Mouse (Mus musculus) liver, postnatal 0 days (tissue): ENCODE results near the gene Gm49373. TPM values are rescaled to one million over a fixed set of nuclear protein-coding genes. Genes with fewer than 3 reads are reported as not detected.

Experiments
- ATAC-seq: fragments of 200-750 bp; cut with Nextera tagmentation; 2 replicates; pipeline ENCODE4 v1.8.0; 2017; ENCODE audit warnings: mild to moderate bottlenecking, moderate library complexity
- DNase-seq: peaks from one replicate; pipeline ENCODE4 v3.0.0-alpha.2; 2016
- H3K27ac ChIP-seq: fragments of 300-500 bp; sonication (generic); 2 replicates; pipeline ENCODE4 v1.5.1; 2014; ENCODE audit warnings: antibody characterized with exemption, moderate library complexity, mild to moderate bottlenecking, low read depth
- H3K27me3 ChIP-seq: fragments of 300-500 bp; sonication (generic); 2 replicates; pipeline ENCODE4 v1.6.1; 2014; ENCODE audit warnings: low read length, control low read depth, mixed read lengths; ENCODE audit not compliant: insufficient read depth
- H3K36me3 ChIP-seq: fragments of 300-500 bp; sonication (generic); replicated peaks from 2 replicates; pipeline ENCODE4 v1.6.1; 2014; ENCODE audit warnings: mild to moderate bottlenecking, control low read depth, low read length, moderate library complexity, mixed read lengths; ENCODE audit not compliant: insufficient read depth
- H3K4me1 ChIP-seq: fragments of 300-500 bp; sonication (generic); 2 replicates; pipeline ENCODE4 v1.6.1; 2014; ENCODE audit warnings: antibody characterized with exemption, mild to moderate bottlenecking, control low read depth; ENCODE audit not compliant: insufficient read depth
- H3K4me2 ChIP-seq: fragments of 300-500 bp; sonication (generic); 2 replicates; pipeline ENCODE4 v1.6.1; 2014; ENCODE audit warnings: low read depth, mild to moderate bottlenecking, low read length, moderate library complexity, mixed read lengths
- H3K4me3 ChIP-seq: fragments of 300-500 bp; sonication (generic); 2 replicates; pipeline ENCODE4 v1.5.1; 2014; ENCODE audit warnings: low read depth, low read length
- H3K9ac ChIP-seq: fragments of 300-500 bp; sonication (generic); replicated peaks from 2 replicates; pipeline ENCODE4 v1.6.1; 2014; ENCODE audit warnings: mild to moderate bottlenecking, moderate library complexity
- H3K9me3 ChIP-seq: fragments of 300-500 bp; sonication (generic); 2 replicates; pipeline ENCODE4 v1.6.1; 2016; ENCODE audit warnings: mild to moderate bottlenecking, control low read depth, low read length, mixed read lengths
- CTCF ChIP-seq: sonication (generic); IDR thresholded peaks from 2 replicates; pipeline ENCODE4 v1.5.1; 2016; ENCODE audit warnings: antibody characterized with exemption, low read depth
- EP300 ChIP-seq: IDR thresholded peaks from 2 replicates; pipeline ENCODE4 v1.6.1; 2016; ENCODE audit warnings: antibody characterized with exemption, low read depth, mild to moderate bottlenecking
- WGBS: fragments of 180-500 bp; shearing (Covaris S2); extraction: QIAGEN DNeasy Blood & Tissue Kit; methylation state at CpG from one replicate; pipeline ENCODE4 v1.1.7; 2014; ENCODE audit not compliant: insufficient replicate concordance; 5-methylcytosine and 5-hydroxymethylcytosine counted together
- polyA plus RNA-seq: library from polyadenylated mRNA; unstranded; fragments of >200 nt; fragmentation: Nextera tagmentation; extraction: Ambion mirVana; gene quantifications from 2 replicates; pipeline ENCODE4 v1.2.1, GENCODE M21; 2015

The Gm49373 gene
- polyA plus RNA-seq, 1 experiment from 2014 or later = 0.06 TPM

DNA sequence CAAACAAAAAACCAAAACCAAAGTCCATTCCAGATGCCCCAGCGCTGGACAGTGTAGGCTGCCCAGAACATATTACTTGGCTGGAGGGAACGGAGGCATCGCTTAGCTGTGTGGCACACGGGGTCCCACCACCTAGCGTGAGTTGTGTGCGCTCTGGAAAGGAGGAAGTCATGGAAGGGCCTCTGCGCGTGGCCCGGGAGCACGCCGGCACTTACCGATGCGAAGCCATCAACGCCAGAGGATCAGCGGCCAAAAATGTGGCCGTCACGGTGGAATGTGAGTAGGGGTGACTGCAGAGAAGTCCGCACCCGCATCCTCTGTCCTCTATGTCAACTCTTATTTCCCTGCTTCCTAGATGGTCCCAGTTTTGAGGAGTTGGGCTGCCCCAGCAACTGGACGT is 36.7 kb downstream of the Gm49373 start:
- H3K9me3 ChIP-seq = no peaks in the 10 kb centered on the region
- TF ChIP-seq CTCF (no peak), EP300 (no peak)
- no peak for DNase-seq
- no peak for ATAC-seq
- H3K4me3 ChIP-seq = no peak overlapping the region
- H3K9ac ChIP-seq = no peak overlapping the region
- no peak overlapping the region for H3K4me2 ChIP-seq
- H3K27ac ChIP-seq = no peak overlapping the region
- peaks cover 44% of the 10 kb centered on the region for H3K4me1 ChIP-seq
- peaks cover 85% of the 10 kb centered on the region for H3K27me3 ChIP-seq
- WGBS = 9% methylated on average over 20 of the region's 20 CpGs
- H3K36me3 ChIP-seq = no peaks in the 10 kb centered on the region

DNA sequence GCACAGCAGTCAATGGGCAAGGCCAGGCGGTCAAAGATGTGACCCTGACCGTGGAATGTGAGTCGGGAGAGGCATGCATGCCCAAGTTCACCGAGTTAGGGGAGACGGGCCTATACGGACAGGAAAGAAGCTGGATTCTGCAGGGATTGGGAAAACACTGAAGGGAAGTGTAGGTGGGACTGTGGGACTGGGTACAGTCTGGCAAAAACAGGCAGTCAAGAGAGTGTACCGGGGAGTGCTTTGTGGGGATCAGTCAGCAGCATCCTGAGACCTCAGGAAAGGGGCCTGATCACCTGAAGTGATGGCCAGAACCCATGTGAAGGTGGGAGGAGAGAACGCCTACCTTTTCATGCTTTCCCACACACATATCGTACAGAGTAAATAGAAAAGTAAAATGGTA is 37.3 kb downstream of the Gm49373 start:
- 31% methylated on average over 9 of the region's 9 CpGs for WGBS

DNA sequence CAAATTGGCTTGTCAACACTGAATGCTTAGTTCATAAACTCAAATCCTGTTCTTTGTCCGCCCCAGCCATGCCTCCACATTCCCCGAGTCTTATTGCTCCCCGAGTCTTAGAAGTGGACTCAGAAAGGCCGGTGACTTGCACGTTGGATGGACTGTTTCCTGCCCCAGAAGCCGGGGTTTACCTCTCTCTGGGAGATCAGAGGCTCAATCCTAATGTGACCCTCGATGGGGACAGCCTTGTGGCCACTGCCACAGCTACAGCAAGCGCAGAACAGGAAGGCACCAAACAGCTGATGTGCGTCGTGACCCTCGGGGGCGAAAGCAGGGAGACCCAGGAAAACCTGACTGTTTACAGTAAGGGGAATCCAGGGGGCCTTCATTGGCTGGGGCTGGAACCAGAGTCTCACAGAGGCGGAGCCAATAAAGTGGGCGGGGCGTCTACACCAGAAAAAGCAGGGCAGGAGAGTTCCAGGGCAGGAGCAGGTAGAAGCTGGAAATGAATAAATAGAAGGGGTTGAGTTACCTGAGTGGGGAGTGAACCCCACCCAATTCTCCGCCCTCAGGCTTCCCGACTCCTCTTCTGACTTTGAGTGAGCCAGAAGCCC is 38.3 kb downstream of the Gm49373 start:
- WGBS = 6% methylated on average over 17 of the region's 17 CpGs
- Histone ChIP-seq H3K4me1 (peaks cover 53% of the 10 kb centered on the region), H3K4me2 (no peak overlapping the region), H3K27me3 (peaks cover 80% of the 10 kb centered on the region), H3K9me3 (no peaks in the 10 kb centered on the region), H3K4me3 (no peak overlapping the region), H3K9ac (no peak overlapping the region), H3K36me3 (no peaks in the 10 kb centered on the region), H3K27ac (no peak overlapping the region)
- TF ChIP-seq EP300 (no peak), CTCF (no peak)
- ATAC-seq (no peak), DNase-seq (no peak)

More for the DNA sequence above, 37.3 kb downstream of the Gm49373 start:
- peaks cover 47% of the 10 kb centered on the region for H3K4me1 ChIP-seq
- no peaks in the 10 kb centered on the region for H3K9me3 ChIP-seq
- H3K4me2 ChIP-seq = no peak overlapping the region
- no peak overlapping the region for H3K9ac ChIP-seq
- no peak overlapping the region for H3K4me3 ChIP-seq
- ATAC-seq (no peak), DNase-seq (no peak)
- H3K27me3 ChIP-seq = peaks cover 85% of the 10 kb centered on the region
- H3K36me3 ChIP-seq = no peaks in the 10 kb centered on the region
- TF ChIP-seq EP300 (no peak), CTCF (no peak)
- H3K27ac ChIP-seq = no peak overlapping the region

DNA sequence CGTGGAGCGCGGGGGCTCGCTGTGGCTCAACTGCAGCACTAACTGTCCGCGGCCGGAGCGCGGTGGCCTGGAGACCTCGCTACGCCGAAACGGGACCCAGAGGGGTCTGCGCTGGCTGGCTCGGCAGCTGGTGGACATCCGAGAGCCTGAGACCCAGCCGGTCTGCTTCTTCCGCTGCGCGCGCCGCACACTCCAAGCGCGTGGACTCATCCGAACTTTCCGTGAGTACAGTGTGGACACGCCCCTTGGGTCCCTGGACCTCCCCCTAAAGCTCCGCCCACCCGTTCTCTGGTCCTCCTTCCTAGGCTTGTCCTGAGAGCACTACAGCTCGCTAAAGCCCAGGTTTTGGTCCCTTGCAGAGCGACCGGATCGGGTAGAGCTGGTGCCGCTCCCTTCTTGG is 39.8 kb downstream of the Gm49373 start:
- peak; percentile 93 for DNase-seq
- H3K27me3 ChIP-seq = peaks cover 67% of the 10 kb centered on the region
- WGBS = 1% methylated on average over 30 of the region's 34 CpGs
- H3K4me1 ChIP-seq = peaks cover 63% of the 10 kb centered on the region
- peak overlapping the region; percentile 44; the same call in 1 of the 2 replicates for H3K9ac ChIP-seq
- peaks cover 4% of the 10 kb centered on the region; the same call in 1 of the 2 replicates for H3K36me3 ChIP-seq
- no peak overlapping the region for H3K27ac ChIP-seq
- ATAC-seq = peak; percentile 37
- no peak for TF ChIP-seq CTCF
- TF ChIP-seq EP300 = no peak
- H3K4me2 ChIP-seq = peak overlapping the region; percentile 98
- peak overlapping the region; percentile 55 for H3K4me3 ChIP-seq
- no peaks in the 10 kb centered on the region for H3K9me3 ChIP-seq

DNA sequence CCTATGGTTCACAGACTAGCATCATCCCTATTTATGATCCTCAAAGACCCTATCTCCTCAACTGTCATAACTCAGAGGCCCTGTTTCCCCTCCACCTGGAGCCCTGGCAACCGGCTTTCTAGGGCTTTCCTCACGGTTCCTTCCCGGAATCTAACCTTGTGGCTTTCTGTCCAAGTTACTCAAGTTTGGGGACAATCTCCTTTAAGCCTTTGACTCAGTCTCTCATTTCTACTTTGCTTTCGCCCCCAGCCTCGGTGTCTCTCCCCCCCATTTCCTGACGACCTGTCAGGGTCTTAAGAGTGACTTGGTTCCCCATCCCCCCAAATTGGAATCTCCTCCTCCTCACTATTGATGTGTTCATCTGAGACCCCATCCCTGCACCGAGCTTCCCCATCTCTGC is 40.4 kb downstream of the Gm49373 start:
- WGBS = 4% methylated on average over 7 of the region's 7 CpGs
- no peak overlapping the region for H3K9ac ChIP-seq
- ATAC-seq = no peak
- peaks cover 65% of the 10 kb centered on the region for H3K4me1 ChIP-seq
- peak overlapping the region; percentile 55 for H3K4me3 ChIP-seq
- TF ChIP-seq CTCF = no peak
- no peak for TF ChIP-seq EP300
- no peaks in the 10 kb centered on the region for H3K9me3 ChIP-seq
- peak overlapping the region; percentile 98 for H3K4me2 ChIP-seq
- H3K27ac ChIP-seq = no peak overlapping the region
- H3K27me3 ChIP-seq = peaks cover 61% of the 10 kb centered on the region
- H3K36me3 ChIP-seq = peaks cover 11% of the 10 kb centered on the region
- DNase-seq = no peak

DNA sequence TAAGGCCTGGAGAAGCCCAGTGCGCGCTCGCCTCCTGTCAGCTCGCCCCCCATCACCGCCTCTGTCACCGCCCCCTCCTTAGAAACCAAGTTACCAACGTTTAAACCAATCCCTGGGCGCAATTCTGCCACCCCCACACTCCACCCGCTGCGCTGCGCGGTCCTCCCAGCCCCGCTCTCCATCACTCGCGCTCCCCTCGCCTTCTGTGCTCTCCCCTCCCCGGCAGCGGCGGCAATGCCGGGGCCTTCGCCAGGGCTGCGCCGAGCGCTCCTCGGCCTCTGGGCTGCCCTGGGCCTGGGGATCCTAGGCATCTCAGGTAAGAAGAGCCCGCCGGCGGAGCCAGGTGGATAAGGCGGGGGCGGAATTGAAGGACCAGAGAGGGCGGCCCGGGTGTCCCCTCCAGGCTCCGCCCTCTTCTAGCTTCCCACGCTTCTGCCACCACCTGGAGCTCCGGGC is 41.0 kb downstream of the Gm49373 start, which contains the start of gene Icam5:
TSS of gene Icam5 (plus strand) at position 178 of the 456 bp plus-strand sequence.
- H3K27me3 ChIP-seq = peaks cover 55% of the 10 kb centered on the region

More for the DNA sequence above, 41.0 kb downstream of the Gm49373 start, which contains the start of gene Icam5:
- Histone ChIP-seq H3K4me3 (peak within 1 kb of the TSS; percentile 55), H3K27ac (peak within 1 kb of the TSS; percentile 87), H3K9ac (peak within 1 kb of the TSS; percentile 44), H3K4me1 (peaks cover 62% of the 10 kb centered on the region), H3K4me2 (peak within 1 kb of the TSS; percentile 98), H3K36me3 (peaks cover 16% of the 10 kb centered on the region), H3K9me3 (no peaks in the 10 kb centered on the region)
- DNase-seq (peak; percentile 55), ATAC-seq (no peak)
- no peak for TF ChIP-seq EP300
- TF ChIP-seq CTCF = no peak
- 1% methylated on average over 34 of the region's 35 CpGs for WGBS
